Mouse (Mus musculus) midbrain, embryonic 16.5 days (tissue): ENCODE measurements around the gene Lrrfip1. TPM values are rescaled to one million over a fixed set of nuclear protein-coding genes. Genes with fewer than 3 reads are reported as not detected.

Experiments used
- ATAC-seq: fragments of 200-750 bp; cut with Nextera tagmentation; 2 replicates; pipeline ENCODE4 v1.8.0; 2017; ENCODE audit warnings: moderate TSS enrichment
- H3K27ac ChIP-seq: fragments of 300-500 bp; sonication (generic); 2 replicates; pipeline ENCODE4 v1.5.1; 2014; ENCODE audit warnings: mild to moderate bottlenecking, low read length, mixed read lengths
- H3K27me3 ChIP-seq: fragments of 300-500 bp; sonication (generic); 2 replicates; pipeline ENCODE4 v1.6.1; 2014; ENCODE audit warnings: low read depth, low read length, mixed read lengths; ENCODE audit not compliant: control insufficient read depth, insufficient read depth
- H3K36me3 ChIP-seq: fragments of 300-500 bp; sonication (generic); 2 replicates; pipeline ENCODE4 v1.6.1; 2014; ENCODE audit warnings: mild to moderate bottlenecking, low read length, moderate library complexity, mixed read lengths; ENCODE audit not compliant: control insufficient read depth, insufficient read depth
- H3K4me1 ChIP-seq: fragments of 300-500 bp; sonication (generic); 2 replicates; pipeline ENCODE4 v1.6.1; 2014; ENCODE audit warnings: mild to moderate bottlenecking, low read length, mixed read lengths; ENCODE audit not compliant: control insufficient read depth, insufficient read depth
- H3K4me2 ChIP-seq: fragments of 300-500 bp; sonication (generic); 2 replicates; pipeline ENCODE4 v1.6.1; 2014; ENCODE audit warnings: mild to moderate bottlenecking, low read length, mixed read lengths
- H3K4me3 ChIP-seq: fragments of 300-500 bp; sonication (generic); 2 replicates; pipeline ENCODE4 v1.5.1; 2014; ENCODE audit warnings: low read depth, mild to moderate bottlenecking, low read length, moderate library complexity, mixed read lengths
- H3K9ac ChIP-seq: fragments of 300-500 bp; sonication (generic); 2 replicates; pipeline ENCODE4 v1.6.1; 2014; ENCODE audit warnings: low read depth, low read length, mixed read lengths
- H3K9me3 ChIP-seq: fragments of 300-500 bp; sonication (generic); replicated peaks from 2 replicates; pipeline ENCODE4 v1.6.1; 2014; ENCODE audit warnings: mild to moderate bottlenecking, low read length, mixed read lengths; ENCODE audit not compliant: control insufficient read depth, poor library complexity, severe bottlenecking
- WGBS: fragments of 180-500 bp; shearing (Covaris S2); extraction: QIAGEN DNeasy Blood & Tissue Kit; methylation state at CpG from one replicate; pipeline ENCODE4 v1.1.7; 2014; 5-methylcytosine and 5-hydroxymethylcytosine counted together
- polyA plus RNA-seq: library from polyadenylated mRNA; unstranded; fragments of >200 nt; fragmentation: Nextera tagmentation; extraction: Ambion mirVana; gene quantifications from 2 replicates; pipeline ENCODE4 v1.2.1, GENCODE M21; 2015

Lrrfip1 gene
- polyA plus RNA-seq, 1 experiment from 2014 or later: 44.4 TPM

GRCm38 (mm10) chr1:91003522-91004253 is 5.2 kb downstream of the Lrrfip1 start:
- no peak overlapping the region for H3K4me3 ChIP-seq
- H3K36me3 ChIP-seq: no peaks in the 10 kb centered on the region
- H3K9ac ChIP-seq: no peak overlapping the region
- H3K4me2 ChIP-seq: no peak overlapping the region
- WGBS: 89% methylated on average over 8 of the region's 8 CpGs
- no peak for ATAC-seq
- H3K27me3 ChIP-seq: no peaks in the 10 kb centered on the region
- H3K27ac ChIP-seq: no peak overlapping the region
- H3K9me3 ChIP-seq: no peaks in the 10 kb centered on the region
- peaks cover 11% of the 10 kb centered on the region for H3K4me1 ChIP-seq

- no peak for ATAC-seq
- 80% methylated on average over 5 of the region's 5 CpGs for WGBS
- no peak overlapping the region for H3K4me2 ChIP-seq
Observed at GRCm38 (mm10) chr1:91006037-91006436, 7.5 kb downstream of the Lrrfip1 start.

GRCm38 (mm10) chr1:91006708-91007107 is 8.2 kb downstream of the Lrrfip1 start:
- no peaks in the 10 kb centered on the region for H3K4me1 ChIP-seq
- H3K36me3 ChIP-seq: no peaks in the 10 kb centered on the region
- WGBS: 89% methylated on average over 9 of the region's 9 CpGs
- no peak for ATAC-seq
- H3K9ac ChIP-seq: no peak overlapping the region
- H3K27me3 ChIP-seq: no peaks in the 10 kb centered on the region
- no peak overlapping the region for H3K27ac ChIP-seq
- H3K4me3 ChIP-seq: no peak overlapping the region
- no peaks in the 10 kb centered on the region for H3K9me3 ChIP-seq
- H3K4me2 ChIP-seq: no peak overlapping the region

More at GRCm38 (mm10) chr1:91006037-91006436, 7.5 kb downstream of the Lrrfip1 start:
- Histone ChIP-seq H3K36me3 (no peaks in the 10 kb centered on the region), H3K9me3 (no peaks in the 10 kb centered on the region), H3K4me1 (no peaks in the 10 kb centered on the region), H3K27ac (no peak overlapping the region), H3K9ac (no peak overlapping the region), H3K4me3 (no peak overlapping the region), H3K27me3 (no peaks in the 10 kb centered on the region)

GRCm38 (mm10) chr1:91008147-91008682 is 9.7 kb downstream of the Lrrfip1 start:
- H3K4me1 ChIP-seq: no peaks in the 10 kb centered on the region
- no peak overlapping the region for H3K27ac ChIP-seq
- H3K4me2 ChIP-seq: no peak overlapping the region
- no peaks in the 10 kb centered on the region for H3K36me3 ChIP-seq
- H3K9me3 ChIP-seq: no peaks in the 10 kb centered on the region
- 93% methylated on average over 14 of the region's 14 CpGs for WGBS
- no peak overlapping the region for H3K9ac ChIP-seq
- H3K4me3 ChIP-seq: no peak overlapping the region
- ATAC-seq: no peak
- no peaks in the 10 kb centered on the region for H3K27me3 ChIP-seq

GRCm38 (mm10) chr1:91008746-91009145 is 10.2 kb downstream of the Lrrfip1 start:
- Histone ChIP-seq H3K4me3 (no peak overlapping the region), H3K9ac (no peak overlapping the region), H3K36me3 (no peaks in the 10 kb centered on the region), H3K27me3 (no peaks in the 10 kb centered on the region), H3K9me3 (no peaks in the 10 kb centered on the region), H3K4me2 (no peak overlapping the region), H3K4me1 (no peaks in the 10 kb centered on the region), H3K27ac (no peak overlapping the region)
- no peak for ATAC-seq
- 89% methylated on average over 9 of the region's 9 CpGs for WGBS

- H3K27ac ChIP-seq: no peak overlapping the region
- no peaks in the 10 kb centered on the region for H3K36me3 ChIP-seq
- H3K4me1 ChIP-seq: no peaks in the 10 kb centered on the region
- 94% methylated on average over 6 of the region's 6 CpGs for WGBS
- no peak for ATAC-seq
- no peak overlapping the region for H3K4me3 ChIP-seq
- no peaks in the 10 kb centered on the region for H3K27me3 ChIP-seq
- no peak overlapping the region for H3K4me2 ChIP-seq
- H3K9ac ChIP-seq: no peak overlapping the region
- no peaks in the 10 kb centered on the region for H3K9me3 ChIP-seq
Observed at GRCm38 (mm10) chr1:91009266-91009665, 10.7 kb downstream of the Lrrfip1 start.

- H3K27me3 ChIP-seq: no peaks in the 10 kb centered on the region
- no peaks in the 10 kb centered on the region for H3K4me1 ChIP-seq
- H3K36me3 ChIP-seq: no peaks in the 10 kb centered on the region
- H3K9ac ChIP-seq: no peak overlapping the region
- H3K27ac ChIP-seq: no peak overlapping the region
- H3K4me3 ChIP-seq: no peak overlapping the region
- H3K4me2 ChIP-seq: no peak overlapping the region
- 91% methylated on average over 7 of the region's 7 CpGs for WGBS
- no peak for ATAC-seq
- H3K9me3 ChIP-seq: no peaks in the 10 kb centered on the region
Observed at GRCm38 (mm10) chr1:91010216-91010615, 11.7 kb downstream of the Lrrfip1 start.

- no peak overlapping the region for H3K4me3 ChIP-seq
- no peak overlapping the region for H3K4me2 ChIP-seq
- H3K9ac ChIP-seq: no peak overlapping the region
- H3K27ac ChIP-seq: no peak overlapping the region
- H3K36me3 ChIP-seq: no peaks in the 10 kb centered on the region
- ATAC-seq: no peak
- whole genome bisulfite sequencing: 96% methylated on average over 2 of the region's 2 CpGs
- no peaks in the 10 kb centered on the region for H3K9me3 ChIP-seq
- no peaks in the 10 kb centered on the region for H3K4me1 ChIP-seq
- H3K27me3 ChIP-seq: no peaks in the 10 kb centered on the region
Observed at GRCm38 (mm10) chr1:91010716-91011115, 12.2 kb downstream of the Lrrfip1 start.

- Histone ChIP-seq H3K4me1 (no peaks in the 10 kb centered on the region), H3K4me3 (no peak overlapping the region), H3K9me3 (no peaks in the 10 kb centered on the region), H3K27ac (no peak overlapping the region), H3K9ac (no peak overlapping the region), H3K4me2 (no peak overlapping the region), H3K27me3 (no peaks in the 10 kb centered on the region), H3K36me3 (no peaks in the 10 kb centered on the region)
- no peak for ATAC-seq
- WGBS: 88% methylated on average over 3 of the region's 3 CpGs
Observed at GRCm38 (mm10) chr1:91011336-91011735, 12.8 kb downstream of the Lrrfip1 start.
